Mouse (Mus musculus) CH12.LX (cell line): ENCODE measurements around the gene Col17a1.

Source experiments
- BHLHE40 ChIP-seq: IDR thresholded peaks from 2 replicates; pipeline ENCODE4 v1.6.1; 2011; ENCODE audit warnings: mild to moderate bottlenecking, low read depth, low read length, improper control_type of control experiment
- CHD2 ChIP-seq: IDR thresholded peaks from 2 replicates; pipeline ENCODE4 v1.6.1; 2011; ENCODE audit warnings: low read length, improper control_type of control experiment
- CTCF ChIP-seq, 2 experiments: IDR thresholded peaks in 1 of 2; conservative IDR thresholded peaks in 1 of 2; 2 replicates each; pipeline ENCODE4 v1.5.1; 2011 to 2012; ENCODE audit warnings: low read depth in 2 of 2, low read length in 2 of 2, improper control_type of control experiment in 1 of 2, inconsistent platforms in 1 of 2, mild to moderate bottlenecking in 1 of 2, moderate library complexity in 1 of 2
- EP300 ChIP-seq: IDR thresholded peaks from 2 replicates; pipeline ENCODE4 v1.6.1; 2011; ENCODE audit warnings: low read length, improper control_type of control experiment
- ETS1 ChIP-seq: conservative IDR thresholded peaks from 2 replicates; pipeline ENCODE4 v1.6.1; 2012; ENCODE audit warnings: low read depth, mild to moderate bottlenecking, inconsistent platforms, low read length, improper control_type of control experiment, moderate library complexity
- GABPA ChIP-seq: IDR thresholded peaks from 2 replicates; pipeline ENCODE4 v1.6.1; 2012; ENCODE audit warnings: low read depth, low read length, improper control_type of control experiment, inconsistent platforms; ENCODE audit not compliant: insufficient replicate concordance
- MAX ChIP-seq: IDR thresholded peaks from 2 replicates; pipeline ENCODE4 v1.6.1; 2011; ENCODE audit warnings: low read length, improper control_type of control experiment
- MEF2A ChIP-seq: IDR thresholded peaks from 2 replicates; pipeline ENCODE4 v1.6.1; 2014; ENCODE audit warnings: low read depth, mild to moderate bottlenecking, inconsistent platforms, low read length, improper control_type of control experiment, borderline replicate concordance
- PAX5 ChIP-seq: IDR thresholded peaks from 2 replicates; pipeline ENCODE4 v1.6.1; 2012; ENCODE audit warnings: low read length, inconsistent platforms, mixed read lengths
- POLR2A ChIP-seq: IDR thresholded peaks from 2 replicates; pipeline ENCODE4 v1.6.1; 2011; ENCODE audit warnings: low read depth, mild to moderate bottlenecking, improper control_type of control experiment, low read length
- TBP ChIP-seq: conservative IDR thresholded peaks from 2 replicates; pipeline ENCODE4 v1.6.1; 2011; ENCODE audit warnings: low read depth, low read length, improper control_type of control experiment
- UBTF ChIP-seq: IDR thresholded peaks from 2 replicates; pipeline ENCODE4 v1.6.1; 2012; ENCODE audit warnings: low read depth, mild to moderate bottlenecking, inconsistent platforms, low read length, improper control_type of control experiment, moderate library complexity
- ZKSCAN1 ChIP-seq: IDR thresholded peaks from 2 replicates; pipeline ENCODE4 v1.6.1; 2012; ENCODE audit warnings: low read depth, inconsistent platforms, low read length, improper control_type of control experiment, borderline replicate concordance

DNA sequence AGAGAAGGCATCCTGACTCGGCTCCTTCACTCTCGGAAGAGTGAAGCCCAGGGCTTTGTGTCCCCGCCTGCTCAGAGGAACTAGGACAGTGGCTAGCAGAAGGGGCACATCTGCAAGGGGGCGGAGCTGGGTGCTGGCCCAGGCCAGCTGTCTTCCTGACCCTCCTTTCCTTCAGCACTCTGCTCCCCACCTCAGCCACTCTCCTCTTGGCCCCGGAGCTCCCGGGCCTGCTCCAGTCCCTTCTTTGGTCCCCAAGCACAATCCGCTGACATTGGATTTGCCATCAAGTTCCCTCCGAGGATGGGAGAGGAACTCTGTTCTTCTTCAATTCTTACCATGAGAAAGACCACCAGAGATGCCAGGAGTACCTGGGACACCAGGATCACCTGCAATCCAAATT is 39.6 kb downstream of the Col17a1 start:
- TF ChIP-seq CTCF (conservative IDR thresholded peaks at IDR 0.05 in 1 of 2, IDR thresholded peaks at IDR 0.05 in 1 of 2; ENCODE audit: low read depth in 2 of 2, low read length in 2 of 2) (no peak), ZKSCAN1 (no peak), MAX (no peak), POLR2A (no peak), TBP (no peak), EP300 (no peak), MEF2A (no peak), UBTF (no peak), ETS1 (no peak), PAX5 (no peak), BHLHE40 (no peak), GABPA (no peak), CHD2 (no peak)
